Mouse (Mus musculus): ENCODE data around the gene 1700014D04Rik.

- TF ChIP-seq CTCF (IDR thresholded peaks at IDR 0.05; ENCODE audit: borderline replicate concordance, insufficient read depth, low read depth, low read length) = no peak
- TF ChIP-seq POLR2A (IDR thresholded peaks at IDR 0.05; ENCODE audit: borderline replicate concordance, insufficient read depth, low read length) = no peak
Measured at GRCm38 (mm10) chr13:59756906-59757305, 10.4 kb upstream of the 1700014D04Rik start.

All from cerebellum, adult 2 months (tissue).